Mouse (Mus musculus): Measurements from ENCODE around the gene Hils1.
"Not testable (repeated sequence)": the region's sequence is repeated elsewhere in the genome, so short reads cannot be mapped to it uniquely, and the experiment has no call there.

Hils1 gene

DNA sequence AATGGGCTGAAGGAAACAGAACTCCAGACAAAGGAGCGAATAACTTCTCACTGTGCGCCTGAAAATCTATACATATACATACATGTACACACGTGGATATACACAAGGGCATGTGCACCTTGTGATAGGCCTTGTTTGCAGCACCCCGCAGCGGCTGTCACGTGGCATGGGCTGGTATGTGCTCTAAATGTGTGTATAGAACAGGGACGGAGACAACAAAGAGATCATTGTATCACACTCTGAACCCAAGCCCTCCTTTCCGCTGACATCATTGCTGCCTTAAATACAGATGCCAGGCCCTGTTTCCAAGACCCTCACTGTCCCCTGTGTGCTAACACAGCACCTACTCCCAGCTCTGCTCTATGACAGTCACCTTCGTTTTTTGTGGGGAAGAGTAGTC is 12.3 kb upstream of the Hils1 start:
- no peak for DNase-seq (ENCODE audit: low spot score)

DNA sequence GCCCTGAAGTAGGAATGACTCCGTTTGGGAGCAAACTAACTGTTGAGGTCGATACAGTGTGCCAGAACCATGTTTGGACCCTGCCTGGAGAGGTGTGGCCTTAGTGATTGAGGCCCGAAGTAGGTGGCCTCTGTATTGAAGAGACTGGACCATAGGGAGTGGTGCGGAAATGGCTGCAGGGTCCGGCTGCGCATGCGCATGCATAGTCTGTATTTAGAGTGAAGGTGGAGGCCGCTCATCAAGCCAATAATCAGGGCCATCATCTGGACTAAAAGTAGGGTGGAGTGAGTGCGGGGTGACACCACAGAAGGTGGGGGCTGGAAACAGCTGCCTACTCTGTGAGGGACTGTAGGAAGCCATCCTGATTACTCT is 9.7 kb upstream of the Hils1 start:
- DNase-seq (ENCODE audit: low spot score) = no peak

DNA sequence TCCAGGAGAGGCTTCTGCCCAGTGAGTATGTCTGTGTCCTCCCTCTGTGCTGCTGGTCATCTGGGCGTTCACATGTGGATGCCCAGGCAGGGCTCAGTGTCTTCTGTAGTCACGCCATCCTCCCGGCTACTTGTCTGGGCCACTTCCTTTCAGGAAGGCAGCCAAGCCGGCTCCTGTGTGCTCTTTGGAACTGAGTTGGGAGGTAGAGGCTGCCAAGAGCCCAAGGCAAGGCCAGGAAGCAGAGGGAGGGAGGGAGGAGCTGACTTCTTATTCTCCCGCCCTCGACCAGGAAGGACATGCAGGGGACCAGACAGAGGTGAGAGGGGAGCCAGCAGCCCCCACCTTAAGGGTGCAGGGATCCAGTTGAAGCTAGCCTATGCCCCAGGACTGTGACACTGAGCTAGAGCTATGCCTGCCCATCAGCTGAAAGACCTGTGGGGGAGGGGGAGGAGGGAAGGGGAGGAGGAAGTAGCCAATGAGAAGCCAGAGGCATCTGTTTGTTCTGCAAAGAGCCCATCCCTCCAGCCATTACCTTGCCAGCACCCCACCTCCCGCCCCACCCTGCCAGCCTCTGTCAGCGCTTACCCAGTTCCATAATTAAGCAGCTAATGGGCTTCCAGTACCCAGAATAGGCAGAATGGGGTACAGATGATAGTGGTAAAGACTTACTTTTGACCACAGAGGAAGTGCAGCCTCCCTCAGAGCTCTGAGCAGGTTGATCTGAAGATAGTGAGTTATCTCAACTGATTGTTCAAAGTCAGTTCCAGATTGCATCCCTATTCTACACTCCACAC is 9.1 kb upstream of the Hils1 start:
- DNase-seq (ENCODE audit: low spot score) = peak; percentile 90

DNA sequence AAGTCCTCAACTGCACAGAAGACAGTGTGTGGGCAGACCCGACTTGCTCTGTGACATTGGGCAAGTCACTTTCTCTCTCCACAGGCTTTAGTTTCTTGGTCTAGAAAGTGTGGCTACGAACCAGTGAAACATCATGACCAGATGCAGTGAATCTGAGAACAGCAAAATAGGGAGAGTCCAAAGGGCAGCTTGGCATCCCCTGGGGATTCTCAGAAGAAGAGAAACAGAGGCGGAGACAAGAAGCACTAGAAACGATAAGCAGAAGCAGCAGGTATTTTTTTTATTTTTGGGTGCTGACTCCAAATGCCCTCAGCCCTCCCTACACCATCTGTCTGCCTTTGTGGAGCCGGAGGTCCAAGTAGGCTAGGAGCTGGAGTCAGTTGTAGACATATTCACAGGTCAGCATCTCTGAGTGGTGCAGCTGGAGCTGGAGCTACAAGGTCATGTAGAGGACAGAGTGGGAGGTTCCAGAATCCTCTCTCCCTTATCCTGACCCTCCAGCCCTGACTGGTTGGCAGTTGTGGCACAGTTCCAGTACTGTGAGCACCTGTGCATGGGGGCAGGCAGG is 4.8 kb upstream of the Hils1 start:
- no peak for DNase-seq (ENCODE audit: low spot score)

DNA sequence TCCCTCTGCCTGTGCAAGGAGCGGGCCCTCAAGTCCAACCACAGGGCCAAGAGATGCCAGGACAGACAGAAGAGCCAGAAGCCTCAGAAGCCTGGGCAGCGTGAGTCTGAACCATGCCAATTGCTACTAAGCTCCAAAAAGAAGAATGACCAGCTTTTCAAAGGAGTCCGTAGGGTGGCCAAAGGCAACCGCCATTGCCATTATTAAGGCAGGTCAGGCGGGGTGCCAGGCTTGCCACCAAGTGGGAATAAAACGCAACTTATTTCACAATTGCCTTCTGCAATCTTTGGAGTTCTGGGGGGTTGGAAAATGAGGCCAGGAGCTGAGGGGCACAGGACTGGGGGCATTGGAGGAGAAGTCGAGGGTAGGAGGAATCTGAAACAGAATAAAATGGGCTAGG is 794 bp downstream of the Hils1 start:
- DNase-seq (ENCODE audit: low spot score) = no peak

DNA sequence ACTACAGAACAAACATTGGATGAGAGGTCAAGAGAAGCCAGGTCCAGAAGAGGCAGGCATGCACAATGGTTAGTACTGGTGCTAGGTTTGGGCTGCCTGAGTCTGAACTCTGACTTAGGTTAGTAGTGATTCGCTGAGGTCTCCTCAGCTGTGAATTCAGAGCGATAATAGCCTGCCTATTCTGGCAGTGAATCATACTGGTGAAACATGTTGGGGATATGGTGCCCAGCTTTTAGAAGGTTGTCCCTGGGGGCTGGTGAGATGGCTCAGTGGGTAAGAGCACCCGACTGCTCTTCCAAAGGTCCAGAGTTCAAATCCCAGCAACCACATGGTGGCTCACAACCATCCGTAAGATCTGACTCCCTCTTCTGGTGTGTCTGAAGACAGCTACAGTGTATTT is 2.3 kb downstream of the Hils1 start:
- not testable (repeated sequence) for DNase-seq (ENCODE audit: low spot score)

DNA sequence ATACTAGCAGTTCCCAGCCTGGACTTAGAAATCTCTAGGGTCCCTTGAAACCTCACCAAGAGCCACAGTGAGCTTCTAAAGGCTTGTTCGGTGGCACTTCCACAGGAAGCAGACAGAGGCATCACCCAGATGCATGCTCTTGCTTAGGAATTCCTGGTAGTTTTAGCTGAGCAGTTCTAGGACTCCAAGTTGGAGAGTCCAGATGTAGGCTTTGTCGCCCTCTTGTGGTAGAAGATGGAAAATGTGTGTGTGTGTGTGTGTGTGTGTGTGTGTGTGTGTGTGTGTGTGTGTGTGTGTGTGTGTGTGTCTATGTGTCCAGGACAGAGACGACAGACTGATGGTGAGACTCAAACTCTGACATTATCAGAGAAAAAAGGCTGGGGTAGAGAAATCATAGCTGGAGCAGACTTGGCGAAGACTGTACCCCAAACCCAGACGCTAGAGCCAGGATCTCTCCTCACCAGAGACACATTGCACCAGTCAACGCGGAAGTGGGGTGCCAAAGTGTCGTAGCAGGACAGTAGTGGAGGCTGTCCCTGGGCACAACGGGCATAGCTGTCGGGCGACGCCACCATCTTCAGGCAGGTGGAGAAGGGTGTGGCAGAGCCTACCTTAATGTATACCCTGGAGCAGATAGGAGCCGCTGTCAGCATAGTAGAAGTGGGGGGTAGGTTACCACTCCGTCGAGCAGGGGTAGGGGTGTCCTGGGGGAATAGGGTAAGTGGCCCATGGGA is 3.0 kb downstream of the Hils1 start:
- peak; percentile 88 for DNase-seq (ENCODE audit: low spot score)

DNA sequence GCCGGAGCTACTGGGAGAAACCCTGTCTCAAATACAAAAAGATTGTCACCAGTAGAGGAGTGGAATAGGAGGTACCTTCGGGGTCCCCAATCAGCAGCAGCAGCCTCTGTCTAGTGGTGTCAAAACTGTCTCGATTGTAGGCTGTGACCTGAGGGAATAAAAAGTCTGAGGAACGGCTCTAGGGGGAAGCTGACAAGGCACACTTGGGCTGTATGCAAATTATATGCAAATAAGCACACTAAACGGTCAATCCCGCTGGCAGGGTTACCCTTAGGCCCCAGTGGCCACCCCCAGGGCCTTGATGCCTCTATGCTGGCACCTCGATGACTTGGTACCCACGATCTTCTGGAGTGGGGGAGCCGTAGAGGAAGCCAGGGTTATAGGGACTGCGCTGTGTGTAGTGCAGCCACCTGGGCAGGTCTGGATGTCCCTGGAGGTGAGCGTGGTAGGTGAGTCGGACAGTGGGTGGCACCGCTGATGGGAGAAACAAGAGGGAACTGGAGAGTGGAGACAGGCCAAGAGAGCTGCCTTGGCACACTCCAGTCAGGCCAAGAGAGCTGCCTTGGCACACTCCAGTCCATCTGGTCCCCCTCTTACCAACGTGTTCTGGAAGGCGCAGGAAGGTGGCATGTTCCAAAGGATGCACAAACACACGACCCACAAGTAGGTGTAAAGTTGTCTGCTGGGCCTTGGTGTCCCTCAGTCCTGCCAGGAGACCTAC is 4.7 kb downstream of the Hils1 start:
- no peak for DNase-seq (ENCODE audit: low spot score)

DNA sequence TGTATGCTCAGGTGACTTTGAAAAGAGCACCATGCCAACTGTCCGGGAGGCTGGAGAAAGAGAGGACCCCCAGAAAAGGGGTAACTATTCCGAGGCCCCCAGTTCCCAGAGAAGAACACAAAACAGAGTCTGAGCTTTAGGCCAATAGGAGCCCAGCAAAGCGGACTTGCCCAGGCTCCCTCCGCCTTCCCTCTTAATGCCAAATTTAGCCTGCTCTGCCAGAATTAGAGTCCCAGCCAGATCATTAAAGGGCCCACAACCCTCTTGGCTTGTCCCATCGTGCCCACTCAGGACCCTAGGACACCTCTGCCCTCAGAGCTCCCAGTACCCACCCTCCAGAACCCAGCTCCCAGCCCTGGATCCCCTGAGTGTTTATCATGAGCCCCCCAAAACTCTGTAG is 5.5 kb downstream of the Hils1 start:
- DNase-seq (ENCODE audit: low spot score) = no peak

DNA sequence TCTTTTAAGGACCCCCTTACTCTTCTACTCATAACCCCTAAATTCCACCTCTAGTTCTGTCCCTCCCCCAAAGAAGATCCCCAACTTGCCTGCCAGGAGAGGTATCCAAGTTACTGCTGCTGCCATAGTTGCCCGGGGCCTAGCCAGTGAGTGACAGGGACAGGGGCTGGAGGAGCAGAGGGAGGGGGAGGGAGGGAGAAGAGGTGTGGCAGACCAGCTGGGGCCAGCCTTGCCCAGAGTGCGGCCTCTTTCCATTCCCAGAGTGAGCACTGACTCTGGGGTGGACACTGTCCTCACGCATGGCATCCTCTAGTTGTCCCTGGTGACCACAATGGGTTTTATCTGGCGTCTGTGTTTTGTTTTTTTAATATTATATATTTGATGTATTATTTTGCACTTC is 5.9 kb downstream of the Hils1 start:
- DNase-seq (ENCODE audit: low spot score) = no peak

DNA sequence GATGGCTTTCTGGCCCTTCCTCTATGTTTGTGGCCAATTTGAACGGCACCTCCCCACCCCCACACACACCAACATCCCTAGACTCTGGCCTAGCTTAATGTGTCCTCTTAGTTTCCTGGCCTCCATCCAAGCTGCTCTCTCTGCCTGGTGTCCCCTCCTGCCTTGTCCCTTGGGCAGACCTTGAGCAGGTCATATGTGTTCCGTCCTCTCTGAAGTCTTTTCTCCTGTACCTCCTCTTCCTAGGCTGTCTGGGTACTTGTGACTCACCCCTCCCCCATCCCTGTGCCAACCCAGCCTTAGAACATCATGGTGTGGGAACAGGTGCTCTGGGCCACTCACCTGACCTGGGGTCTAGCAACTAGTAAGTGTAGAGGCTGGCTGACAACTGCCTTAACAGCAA is 7.6 kb downstream of the Hils1 start:
- DNase-seq (ENCODE audit: low spot score) = no peak

DNA sequence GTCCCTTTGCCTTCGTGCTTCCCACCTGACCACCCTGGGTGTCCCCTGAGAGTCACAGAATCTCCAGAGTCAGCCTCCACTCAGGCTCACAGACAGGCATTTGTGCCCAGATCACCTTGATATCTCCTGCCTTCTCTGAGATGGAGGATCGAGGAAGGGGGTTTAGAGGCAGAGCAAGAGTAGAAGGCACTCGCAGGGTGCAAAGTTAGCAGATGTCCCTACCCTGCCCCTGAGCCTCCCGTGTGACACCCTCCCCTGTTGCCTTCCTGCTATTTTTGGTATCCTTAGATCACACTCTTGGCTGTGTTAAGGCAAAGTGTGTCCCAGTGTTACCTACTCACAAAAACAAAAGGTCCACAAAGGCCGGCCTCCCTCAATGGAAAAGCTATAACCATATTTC is 8.8 kb downstream of the Hils1 start, which contains the start of gene Sgca:
Gene Sgca (minus strand): TSS at position 129 of the 400 bp plus-strand sequence.
- DNase-seq (ENCODE audit: low spot score) = no peak

DNA sequence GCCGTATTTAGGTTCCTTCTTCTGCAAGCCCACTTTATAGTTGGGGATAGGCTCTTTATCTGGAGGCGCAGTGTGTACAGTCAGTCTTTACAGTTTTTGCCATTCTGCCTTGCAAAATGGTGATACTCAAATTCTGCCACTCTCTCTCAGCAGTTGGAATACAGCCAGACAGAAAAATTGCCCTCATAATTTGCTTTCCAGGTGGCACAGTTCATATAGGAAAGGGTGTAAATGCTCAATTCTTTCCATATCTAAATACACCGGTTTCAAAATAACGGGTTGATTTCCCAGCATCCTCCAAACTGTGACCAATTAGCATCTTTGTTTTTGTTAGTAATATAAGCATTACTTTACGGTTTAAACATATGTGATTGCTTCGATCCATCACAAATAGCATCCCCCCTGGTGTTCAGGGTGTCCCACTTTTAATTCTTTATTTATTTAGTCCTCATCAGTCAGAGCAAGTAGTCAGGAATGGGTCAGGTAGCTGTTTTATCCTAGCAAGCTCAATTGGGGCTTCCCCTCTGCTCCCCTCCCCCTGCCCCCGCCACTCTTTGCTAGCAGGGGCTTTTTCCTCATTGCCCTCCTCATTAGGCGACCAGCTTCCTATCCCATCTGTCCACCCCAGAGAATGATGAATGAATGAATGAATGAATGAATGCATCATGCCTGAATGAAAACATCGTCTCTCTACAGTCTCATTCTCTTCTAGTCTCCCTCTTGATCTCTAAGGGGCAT is 11.0 kb downstream of the Hils1 start:
- DNase-seq (ENCODE audit: low spot score) = no peak

DNA sequence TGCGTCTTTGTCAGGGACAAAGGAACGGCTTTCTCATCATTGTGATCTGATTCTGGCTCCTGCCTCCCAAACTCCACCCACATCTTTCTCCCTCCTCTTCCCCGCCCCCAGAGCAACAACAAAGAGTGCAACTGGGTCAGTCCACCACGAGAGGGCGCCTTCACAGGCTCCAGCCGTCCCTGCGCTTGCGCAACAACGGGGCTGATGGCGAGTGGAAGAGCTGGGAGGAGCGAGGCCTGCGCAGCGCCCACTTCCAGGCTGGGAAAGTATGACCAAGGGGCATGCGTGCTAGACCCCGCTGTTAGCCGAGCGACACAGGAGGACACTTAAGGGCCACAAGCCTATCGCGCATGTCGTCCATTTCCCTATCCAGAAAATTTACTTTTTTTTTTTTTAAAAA is 11.6 kb downstream of the Hils1 start:
- DNase-seq (ENCODE audit: low spot score) = peak; percentile 99

DNA sequence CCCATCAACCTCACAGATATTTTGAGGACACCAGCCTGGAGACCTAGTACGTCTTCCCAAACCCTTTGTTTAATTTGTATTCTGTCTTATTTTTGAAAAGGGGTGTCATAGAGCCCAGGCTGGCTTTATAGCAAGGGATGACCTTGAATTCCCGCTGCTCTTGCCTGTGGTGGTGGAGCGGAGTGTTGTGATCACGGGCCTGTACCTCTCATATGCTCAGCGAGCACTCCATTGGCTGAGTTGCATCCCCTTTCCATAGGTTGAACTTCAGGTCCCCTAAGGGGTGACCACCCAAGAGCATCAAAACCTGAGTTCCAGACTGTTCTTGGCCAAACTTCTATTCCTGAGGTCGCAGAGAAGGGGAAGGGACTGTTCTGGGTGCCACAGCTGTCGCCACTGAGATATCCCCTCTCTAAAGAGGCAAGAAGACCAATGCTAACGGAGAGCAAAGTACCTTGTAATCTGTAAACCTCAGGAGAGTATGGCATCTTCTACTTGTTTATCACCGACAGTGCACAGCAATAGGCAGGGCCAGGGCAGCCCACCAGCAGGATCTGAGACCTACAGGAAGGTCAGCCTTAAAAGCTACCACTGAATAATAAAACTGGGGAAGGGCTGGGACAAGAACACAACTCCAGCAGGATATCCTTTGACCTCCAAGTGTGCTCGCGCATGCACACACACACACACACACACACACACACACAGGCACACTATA is 12.2 kb downstream of the Hils1 start:
- DNase-seq (ENCODE audit: low spot score) = no peak

DNA sequence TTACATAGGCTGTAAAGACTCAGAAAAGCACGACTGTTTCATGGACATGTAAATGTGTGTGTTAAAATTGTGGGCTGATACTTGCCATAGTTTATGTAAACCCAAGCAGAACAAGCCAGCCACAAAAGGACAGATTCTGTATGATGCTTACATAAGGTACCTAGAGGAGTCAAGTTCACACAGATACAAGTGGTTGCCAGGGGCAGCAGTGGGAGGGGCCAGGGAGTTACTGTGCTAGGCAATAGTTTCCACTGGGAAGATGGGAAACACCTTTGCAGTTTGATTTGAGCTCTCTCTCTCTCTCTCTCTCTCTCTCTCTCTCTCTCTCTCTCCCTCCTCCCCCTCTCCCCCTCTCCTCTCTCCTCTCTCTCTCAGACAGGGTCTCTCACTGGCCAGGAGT is 17.7 kb downstream of the Hils1 start:
- no peak for DNase-seq (ENCODE audit: low spot score)

DNA sequence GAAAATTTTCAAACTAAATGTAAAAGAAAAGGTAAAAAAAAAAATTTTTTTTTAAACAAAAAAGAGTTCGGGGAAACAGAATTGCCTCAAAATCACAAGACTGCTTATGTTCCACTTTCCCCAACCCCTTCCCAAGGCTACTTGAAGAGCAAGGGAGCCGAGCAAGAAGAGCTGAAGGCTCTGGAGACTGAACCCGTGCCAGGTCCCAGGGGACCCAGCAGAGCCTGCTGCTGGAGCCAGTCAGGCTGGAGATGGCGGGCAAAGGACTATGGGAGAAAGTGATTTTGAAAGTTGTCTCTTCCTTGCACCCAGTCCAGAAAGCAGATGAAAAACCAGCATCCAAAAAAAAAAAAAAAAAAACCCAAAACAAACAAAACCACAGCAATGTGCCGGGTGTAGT is 18.4 kb downstream of the Hils1 start:
- DNase-seq (ENCODE audit: low spot score) = peak; percentile 69

DNA sequence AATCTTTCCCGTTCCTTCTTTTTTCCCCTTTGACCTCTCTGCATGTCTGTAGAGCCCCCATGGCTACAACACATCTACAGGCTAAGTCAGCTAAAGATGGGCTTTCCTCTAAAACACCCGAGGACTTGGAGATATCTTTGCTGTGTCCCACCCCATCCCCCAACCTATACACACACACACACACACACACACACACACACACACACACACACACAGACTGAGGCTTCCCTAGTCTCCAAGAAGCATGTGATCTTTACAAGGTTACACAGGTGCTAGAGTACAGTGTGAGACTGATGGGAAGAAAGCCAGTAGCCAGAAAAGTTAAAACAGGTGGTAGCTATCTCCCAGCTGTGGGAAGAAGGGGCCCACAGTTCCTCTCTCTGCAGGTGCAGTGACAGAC is 19.0 kb downstream of the Hils1 start:
- DNase-seq (ENCODE audit: low spot score) = no peak

DNA sequence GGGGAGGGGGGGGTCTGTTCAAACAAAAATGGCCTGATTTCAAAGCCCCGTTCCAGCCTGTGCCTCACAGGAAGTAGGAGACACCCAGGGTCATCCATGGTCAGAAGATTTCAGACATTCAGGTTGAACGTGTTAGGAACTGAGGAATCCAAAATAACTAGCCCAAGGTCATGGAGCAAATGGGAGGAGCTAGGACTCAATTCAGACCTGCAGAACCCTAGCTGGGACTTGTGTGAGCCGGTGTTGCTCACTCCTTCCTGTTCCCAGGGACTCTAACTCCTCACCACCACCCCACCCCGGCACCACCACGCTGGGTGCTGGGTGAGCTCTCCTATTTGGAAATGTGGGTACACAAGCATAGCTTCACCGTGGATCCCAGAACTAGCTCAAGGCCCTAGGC is 19.9 kb downstream of the Hils1 start:
- no peak for DNase-seq (ENCODE audit: low spot score)

DNA sequence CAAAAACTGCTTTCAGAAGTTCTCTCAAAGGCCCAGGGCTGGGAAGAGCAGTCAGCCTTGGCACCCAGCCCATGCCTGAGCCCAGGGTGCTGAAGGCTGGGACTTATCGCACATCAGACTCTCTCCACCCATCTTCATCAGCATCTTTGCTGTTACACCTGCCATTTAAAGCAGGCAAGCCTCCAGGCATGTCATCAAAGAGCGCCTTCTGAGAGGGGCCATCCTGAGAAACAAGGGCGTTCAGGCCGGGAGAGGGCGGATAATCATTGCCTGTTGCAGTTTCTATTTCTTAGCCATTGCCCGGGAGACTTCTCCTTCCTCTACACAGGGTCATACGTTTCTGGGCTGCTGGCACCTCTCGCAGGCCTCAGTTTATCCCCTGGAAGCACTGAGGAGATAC is 20.5 kb downstream of the Hils1 start:
- DNase-seq (ENCODE audit: low spot score) = peak; percentile 38
